Mouse (Mus musculus) embryonic facial prominence, embryonic 15.5 days (tissue): ENCODE data around the gene Comt. TPM values are rescaled to one million over a fixed set of nuclear protein-coding genes. Genes with fewer than 3 reads are reported as not detected.
A peak's percentile ranks its signal among the peaks of the same experiment; 100 is the strongest.

Experiments used
- ATAC-seq: fragments of 200-750 bp; cut with Nextera tagmentation; 2 replicates; pipeline ENCODE4 v1.8.0; 2017; ENCODE audit warnings: low read depth, moderate TSS enrichment; ENCODE audit not compliant: insufficient number of reproducible peaks, low FRiP score, low TSS enrichment
- H3K27ac ChIP-seq: fragments of 300-500 bp; sonication (generic); replicated peaks from 2 replicates; pipeline ENCODE4 v1.5.1; 2015; ENCODE audit warnings: mild to moderate bottlenecking, inconsistent platforms
- H3K27me3 ChIP-seq: fragments of 300-500 bp; sonication (generic); 2 replicates; pipeline ENCODE4 v1.6.1; 2015; ENCODE audit warnings: inconsistent platforms
- H3K36me3 ChIP-seq: fragments of 300-500 bp; sonication (generic); 2 replicates; pipeline ENCODE4 v1.6.1; 2015; ENCODE audit warnings: mild to moderate bottlenecking, inconsistent platforms
- H3K4me1 ChIP-seq: fragments of 300-500 bp; sonication (generic); 2 replicates; pipeline ENCODE4 v1.6.1; 2015; ENCODE audit warnings: inconsistent platforms
- H3K4me2 ChIP-seq: fragments of 300-500 bp; sonication (generic); replicated peaks from 2 replicates; pipeline ENCODE4 v1.6.1; 2015; ENCODE audit warnings: mild to moderate bottlenecking, inconsistent platforms
- H3K4me3 ChIP-seq: fragments of 300-500 bp; sonication (generic); replicated peaks from 2 replicates; pipeline ENCODE4 v1.5.1; 2015; ENCODE audit warnings: mild to moderate bottlenecking, inconsistent platforms
- H3K9ac ChIP-seq: fragments of 300-500 bp; sonication (generic); 2 replicates; pipeline ENCODE4 v1.6.1; 2015; ENCODE audit warnings: inconsistent platforms
- H3K9me3 ChIP-seq: fragments of 300-500 bp; sonication (generic); replicated peaks from 2 replicates; pipeline ENCODE4 v1.6.1; 2016; ENCODE audit warnings: inconsistent platforms
- WGBS: fragments of 180-500 bp; shearing (Covaris S2); methylation state at CpG from one replicate; pipeline ENCODE4 v1.1.7; 2015; 5-methylcytosine and 5-hydroxymethylcytosine counted together
- polyA plus RNA-seq: library from polyadenylated mRNA; unstranded; fragments of >200 nt; fragmentation: Nextera tagmentation; extraction: Ambion mirVana; gene quantifications from 2 replicates; pipeline ENCODE4 v1.2.1, GENCODE M21; 2015

Gene Comt
- polyA plus RNA-seq, 1 experiment from 2014 or later = 109 TPM

GRCm38 (mm10) chr16:18433341-18433920, 6.8 kb upstream of the Comt start:
- ATAC-seq = no peak
- no peaks in the 10 kb centered on the region for H3K27me3 ChIP-seq
- no peak overlapping the region for H3K9ac ChIP-seq
- 88% methylated on average over 5 of the region's 5 CpGs for WGBS
- H3K27ac ChIP-seq = no peak overlapping the region
- 0 out of 2 replicates have a peak, but pooled peaks cover 4% of the 10 kb centered on the region for H3K36me3 ChIP-seq
- no peak overlapping the region for H3K4me3 ChIP-seq
- no peaks in the 10 kb centered on the region for H3K4me1 ChIP-seq
- H3K9me3 ChIP-seq = no peaks in the 10 kb centered on the region
- no peak overlapping the region for H3K4me2 ChIP-seq

DNA sequence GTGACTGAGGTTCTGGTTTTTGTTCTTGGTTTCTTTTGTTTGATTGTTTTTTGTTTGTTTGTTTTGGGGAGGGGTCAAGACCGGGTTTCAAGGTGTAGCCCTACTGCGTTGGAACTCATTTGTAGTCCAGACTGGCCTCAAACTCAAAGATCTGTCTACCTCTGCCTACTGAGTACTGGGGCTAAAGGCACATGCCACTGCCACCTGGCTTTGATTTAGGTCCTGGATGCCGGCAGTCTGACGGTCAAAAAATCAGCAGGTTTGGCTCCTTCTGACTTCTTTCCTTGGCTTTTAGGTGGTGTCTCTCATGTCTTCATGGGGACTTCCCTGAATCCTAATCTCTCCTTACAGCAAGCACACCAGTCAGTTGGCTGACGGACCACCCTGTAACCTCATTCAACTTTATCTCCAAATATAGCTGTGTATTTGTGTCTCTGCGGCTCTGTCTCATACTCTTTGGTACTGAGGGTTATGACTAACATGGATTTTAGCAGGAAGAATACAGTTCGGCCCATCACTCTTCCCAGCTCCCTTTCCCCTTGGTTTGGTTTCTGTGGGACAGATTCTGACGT, 4.1 kb upstream of the Comt start:
- no peak for ATAC-seq
- 66% methylated on average over 8 of the region's 8 CpGs for WGBS
- H3K36me3 ChIP-seq = 0 out of 2 replicates have a peak, but pooled peaks cover 4% of the 10 kb centered on the region
- H3K4me3 ChIP-seq = no peak overlapping the region
- no peak overlapping the region for H3K4me2 ChIP-seq
- H3K9me3 ChIP-seq = no peaks in the 10 kb centered on the region
- no peak overlapping the region for H3K27ac ChIP-seq
- no peak overlapping the region for H3K9ac ChIP-seq
- no peaks in the 10 kb centered on the region for H3K27me3 ChIP-seq
- H3K4me1 ChIP-seq = peaks cover 7% of the 10 kb centered on the region; the same call in 1 of the 2 replicates

DNA sequence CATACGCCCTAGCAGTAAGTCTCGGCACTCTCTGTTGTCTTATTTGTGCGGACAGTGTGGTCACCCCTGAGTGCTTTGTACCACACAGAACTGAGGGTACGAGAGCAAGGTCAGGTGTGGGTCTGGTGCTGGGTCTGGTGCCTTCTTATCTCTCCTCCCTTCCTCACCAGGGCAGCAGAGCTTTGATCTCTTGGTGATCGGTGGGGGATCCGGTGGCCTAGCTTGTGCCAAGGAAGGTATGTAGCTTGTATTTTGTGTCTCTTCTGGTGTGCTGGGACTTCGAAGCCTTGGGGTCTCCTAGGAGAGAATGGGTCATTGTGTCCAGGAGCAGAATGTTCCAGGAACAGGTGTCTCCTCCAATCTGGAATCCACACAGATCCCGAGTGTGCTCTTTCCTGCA, 3.0 kb upstream of the Comt start:
- 0 out of 2 replicates have a peak, but pooled peaks cover under 1% of the 10 kb centered on the region for H3K36me3 ChIP-seq
- H3K27ac ChIP-seq = no peak overlapping the region
- H3K4me1 ChIP-seq = peaks cover 17% of the 10 kb centered on the region
- no peak for ATAC-seq
- no peaks in the 10 kb centered on the region for H3K27me3 ChIP-seq
- H3K9me3 ChIP-seq = no peaks in the 10 kb centered on the region
- no peak overlapping the region for H3K4me2 ChIP-seq
- no peak overlapping the region for H3K4me3 ChIP-seq
- H3K9ac ChIP-seq = no peak overlapping the region
- 84% methylated on average over 8 of the region's 8 CpGs for WGBS

GRCm38 (mm10) chr16:18428516-18429042, 1.9 kb upstream of the Comt start:
- no peak for ATAC-seq
- WGBS = 80% methylated on average over 7 of the region's 7 CpGs
- no peaks in the 10 kb centered on the region for H3K9me3 ChIP-seq

GRCm38 (mm10) chr16:18428011-18428515, 1.4 kb upstream of the Comt start:
- Histone ChIP-seq H3K4me3 (no peak overlapping the region), H3K9me3 (no peaks in the 10 kb centered on the region), H3K4me2 (no peak overlapping the region), H3K36me3 (peaks cover 5% of the 10 kb centered on the region; the same call in 1 of the 2 replicates), H3K4me1 (peaks cover 32% of the 10 kb centered on the region), H3K27ac (no peak overlapping the region), H3K9ac (no peak overlapping the region), H3K27me3 (no peaks in the 10 kb centered on the region)
- 84% methylated on average over 5 of the region's 5 CpGs for WGBS
- ATAC-seq = no peak

More at GRCm38 (mm10) chr16:18428516-18429042, 1.9 kb upstream of the Comt start:
- Histone ChIP-seq H3K4me1 (peaks cover 27% of the 10 kb centered on the region), H3K9ac (no peak overlapping the region), H3K27ac (no peak overlapping the region), H3K27me3 (no peaks in the 10 kb centered on the region), H3K4me2 (no peak overlapping the region), H3K4me3 (no peak overlapping the region), H3K36me3 (no peaks in the 10 kb centered on the region)

- Histone ChIP-seq H3K9ac (peak within 1 kb of the TSS; percentile 68), H3K27ac (peak within 1 kb of the TSS; percentile 80), H3K4me2 (peak within 1 kb of the TSS; percentile 80), H3K4me3 (peak within 1 kb of the TSS; percentile 80), H3K4me1 (peaks cover 32% of the 10 kb centered on the region), H3K9me3 (no peaks in the 10 kb centered on the region), H3K36me3 (peaks cover 19% of the 10 kb centered on the region), H3K27me3 (no peaks in the 10 kb centered on the region)
- under 1% methylated on average over 52 of the region's 52 CpGs for WGBS
- peak; percentile 80 for ATAC-seq
Measured at GRCm38 (mm10) chr16:18426215-18426791, 349 bp downstream of the Comt start, which contains the start of gene Txnrd2. Txnrd2 (plus strand) TSS chr16:18426384.

DNA sequence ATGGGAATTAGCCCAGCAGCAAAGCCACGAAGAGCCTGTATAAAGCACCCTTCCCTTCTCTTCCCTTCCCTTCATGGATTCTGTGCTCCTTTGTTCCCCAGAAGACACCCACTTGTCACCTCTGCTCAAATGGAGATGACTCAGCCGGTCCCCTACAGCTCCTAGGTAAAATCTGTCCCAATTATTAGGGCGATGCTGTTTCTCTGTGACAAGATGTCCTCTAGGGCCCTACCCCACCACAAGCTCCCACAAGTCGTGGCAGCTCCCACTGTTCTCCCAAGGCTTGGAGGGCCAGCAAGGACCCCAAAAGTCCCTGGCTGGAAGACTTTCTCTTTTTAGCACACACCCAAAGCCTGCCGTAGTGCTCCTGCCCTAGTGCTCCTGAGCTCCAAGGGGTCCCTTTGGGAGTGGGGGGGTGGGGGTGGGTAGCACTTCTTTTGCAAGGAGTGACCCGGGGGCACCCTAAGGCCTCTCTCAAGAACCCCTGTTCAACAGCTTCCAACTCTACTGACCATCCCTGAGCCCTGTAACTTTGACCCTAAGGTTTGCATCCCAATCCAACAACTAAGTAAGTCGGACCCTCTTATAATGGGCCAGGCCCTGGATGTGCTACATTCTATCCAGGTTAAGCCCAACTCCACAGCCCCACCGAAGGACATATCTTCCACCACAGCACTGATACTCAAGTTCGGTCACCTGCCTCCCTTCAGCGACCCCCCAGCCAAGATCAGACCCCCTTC, 1.0 kb downstream of the Comt start:
- 20% methylated on average over 10 of the region's 10 CpGs for WGBS
- Histone ChIP-seq H3K27me3 (no peaks in the 10 kb centered on the region), H3K9me3 (no peaks in the 10 kb centered on the region), H3K4me2 (peak overlapping the region; percentile 80), H3K27ac (peak overlapping the region; percentile 80), H3K36me3 (peaks cover 19% of the 10 kb centered on the region), H3K4me3 (peak overlapping the region; percentile 80), H3K4me1 (peaks cover 32% of the 10 kb centered on the region), H3K9ac (peak overlapping the region; percentile 68)
- peak; percentile 6; the same call in 1 of the 2 replicates for ATAC-seq

DNA sequence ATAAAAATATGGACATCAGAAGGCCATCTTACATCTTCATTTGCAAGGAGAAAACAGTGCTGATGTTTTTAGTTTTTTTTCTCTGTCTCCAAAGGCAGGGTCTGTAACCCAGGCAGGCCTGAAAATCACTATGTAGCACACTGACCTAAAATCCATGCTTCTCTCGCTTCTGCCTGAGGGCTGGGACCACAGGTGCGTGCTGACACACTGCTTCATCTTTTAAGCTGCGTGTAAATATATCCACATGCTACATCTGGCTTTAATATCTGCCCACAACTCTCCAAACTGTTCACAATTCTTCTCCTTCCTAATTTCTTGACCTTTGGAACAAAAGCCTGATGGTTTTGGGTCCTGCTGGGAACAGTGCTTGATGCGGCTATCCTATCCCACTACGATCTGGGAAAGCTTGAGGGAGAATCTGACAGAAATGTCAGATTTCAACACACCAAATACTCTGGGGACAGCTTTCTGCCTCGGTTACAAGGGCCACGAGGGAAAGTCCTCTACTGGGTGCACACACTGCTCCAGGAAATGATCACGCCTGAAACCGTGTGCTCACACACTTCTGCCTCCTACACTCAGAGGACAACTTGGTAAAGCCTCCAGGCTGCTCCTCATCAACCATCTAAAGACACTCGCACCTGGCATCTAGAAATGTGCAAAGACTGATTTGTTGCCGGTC, 2.1 kb downstream of the Comt start:
- no peak for ATAC-seq
- 30% methylated on average over 11 of the region's 11 CpGs for WGBS
- peak overlapping the region; percentile 1; the same call in 1 of the 2 replicates for H3K4me3 ChIP-seq
- H3K4me1 ChIP-seq = peaks cover 32% of the 10 kb centered on the region
- H3K9ac ChIP-seq = no peak overlapping the region
- peak overlapping the region; percentile 58 for H3K27ac ChIP-seq
- peak overlapping the region; percentile 80 for H3K4me2 ChIP-seq
- H3K27me3 ChIP-seq = no peaks in the 10 kb centered on the region
- peaks cover 19% of the 10 kb centered on the region for H3K36me3 ChIP-seq
- H3K9me3 ChIP-seq = no peaks in the 10 kb centered on the region

GRCm38 (mm10) chr16:18423915-18424265, 2.8 kb downstream of the Comt start:
- H3K27me3 ChIP-seq = no peaks in the 10 kb centered on the region
- 53% methylated on average over 5 of the region's 5 CpGs for WGBS
- no peak overlapping the region for H3K9ac ChIP-seq
- peaks cover 19% of the 10 kb centered on the region for H3K36me3 ChIP-seq
- H3K27ac ChIP-seq = peak overlapping the region; percentile 58; the same call in 1 of the 2 replicates
- no peaks in the 10 kb centered on the region for H3K9me3 ChIP-seq
- 0 out of 2 replicates have a peak overlapping the region, but pooled peaks have one; percentile 1 for H3K4me3 ChIP-seq
- peak overlapping the region; percentile 80; the same call in 1 of the 2 replicates for H3K4me2 ChIP-seq
- no peak for ATAC-seq
- H3K4me1 ChIP-seq = peaks cover 32% of the 10 kb centered on the region

GRCm38 (mm10) chr16:18423203-18423914, 3.3 kb downstream of the Comt start:
- 0 out of 2 replicates have a peak overlapping the region, but pooled peaks have one; percentile 80 for H3K4me2 ChIP-seq
- H3K9me3 ChIP-seq = no peaks in the 10 kb centered on the region
- ATAC-seq = no peak
- H3K9ac ChIP-seq = no peak overlapping the region
- no peak overlapping the region for H3K4me3 ChIP-seq
- no peaks in the 10 kb centered on the region for H3K27me3 ChIP-seq
- peak overlapping the region; percentile 58; the same call in 1 of the 2 replicates for H3K27ac ChIP-seq
- WGBS = 66% methylated on average over 7 of the region's 7 CpGs
- H3K36me3 ChIP-seq = peaks cover 19% of the 10 kb centered on the region
- peaks cover 32% of the 10 kb centered on the region for H3K4me1 ChIP-seq
